Mouse (Mus musculus) small intestine, adult 2 months (tissue): Measurements from ENCODE around the gene Nr2c2ap.

Experiments
- CTCF ChIP-seq: fragments of 200-500 bp; IDR thresholded peaks from 2 replicates; pipeline ENCODE4 v1.5.1; 2012; ENCODE audit warnings: low read depth, mild to moderate bottlenecking, control low read depth, inconsistent platforms, low read length, moderate library complexity, mixed read lengths; ENCODE audit not compliant: insufficient replicate concordance, insufficient read length; ENCODE audit errors: extremely low read depth
- POLR2A ChIP-seq: fragments of 200-500 bp; IDR thresholded peaks from 2 replicates; pipeline ENCODE4 v1.6.1; 2012; ENCODE audit warnings: low read depth, mild to moderate bottlenecking, control low read depth, inconsistent platforms, low read length, moderate library complexity

DNA sequence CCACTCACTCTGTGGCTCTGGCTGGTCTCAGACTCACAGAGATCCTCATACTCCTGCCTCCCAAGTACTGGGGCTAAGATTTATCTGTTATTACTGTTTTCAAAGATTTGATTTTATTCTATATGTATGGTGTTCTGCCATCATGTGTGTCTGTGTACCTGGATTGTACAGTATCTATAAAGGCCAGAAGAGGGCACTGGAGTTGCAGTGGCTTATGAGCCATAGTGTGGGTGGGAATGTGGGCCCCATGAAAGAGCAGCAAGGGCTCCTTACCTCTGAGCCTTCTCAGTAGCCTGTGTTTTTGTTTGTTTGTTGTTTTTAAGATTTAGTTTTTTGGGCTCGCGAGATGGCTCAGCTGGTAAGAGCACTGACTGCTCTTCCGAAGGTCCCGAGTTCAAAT, 47.9 kb downstream of the Nr2c2ap start:
- TF ChIP-seq CTCF (peak; percentile 43; the same call in 1 of the 2 replicates), POLR2A (no peak)
